Mouse (Mus musculus): ENCODE results near the gene Dcaf1.

GRCm38 (mm10) chr9:106908174-106908573, 86.5 kb downstream of the Dcaf1 start:
- TF ChIP-seq CTCF (IDR thresholded peaks at IDR 0.05; ENCODE audit: extremely low read depth, insufficient read depth, insufficient read length, insufficient replicate concordance) (no peak), POLR2A (IDR thresholded peaks at IDR 0.05; ENCODE audit: low read depth, low read length) (no peak)
